Mouse (Mus musculus) activated CD4-positive, CD25-positive, alpha-beta regulatory T cell, adult 4 months (primary cell): ENCODE data around the gene Plcg2. TPM values are rescaled to one million over a fixed set of nuclear protein-coding genes. Genes with fewer than 3 reads are reported as not detected.

ENCODE experiments used
- ATAC-seq: one replicate; pipeline ENCODE4 v1.8.0; 2017
- polyA plus RNA-seq, 2 experiments: library from polyadenylated mRNA; unstranded; fragments of 100-300 nt; shearing (Covaris generic); gene quantifications; one replicate each; pipeline ENCODE4 v1.2.1; 2017

Gene Plcg2
- polyA plus RNA-seq, 2 experiments from 2014 or later: 1.1 TPM; not detected in 1

GRCm38 (mm10) chr8:117639631-117640030 is 141.5 kb downstream of the Plcg2 start:
- no peak for ATAC-seq

- ATAC-seq: no peak
These were observed 147.4 kb downstream of the Plcg2 start for GRCm38 (mm10) chr8:117645486-117645885.

GRCm38 (mm10) chr8:117646020-117646419 is 147.9 kb downstream of the Plcg2 start:
- no peak for ATAC-seq

- no peak for ATAC-seq
These were observed 148.3 kb downstream of the Plcg2 start for GRCm38 (mm10) chr8:117646440-117646839.

GRCm38 (mm10) chr8:117652318-117652717 is 154.2 kb downstream of the Plcg2 start:
- ATAC-seq: no peak

- no peak for ATAC-seq
These were observed 160.9 kb downstream of the Plcg2 start for GRCm38 (mm10) chr8:117658990-117659389.

GRCm38 (mm10) chr8:117660358-117661031 is 162.4 kb downstream of the Plcg2 start:
- no peak for ATAC-seq

- ATAC-seq: no peak
These were observed 169.4 kb downstream of the Plcg2 start for GRCm38 (mm10) chr8:117667349-117668124.

GRCm38 (mm10) chr8:117670461-117670860 is 172.4 kb downstream of the Plcg2 start:
- no peak for ATAC-seq

GRCm38 (mm10) chr8:117672558-117672957 is 174.5 kb downstream of the Plcg2 start:
- ATAC-seq: no peak

GRCm38 (mm10) chr8:117673430-117673830 is 175.3 kb downstream of the Plcg2 start, which contains the start of gene Sdr42e1:
Gene Sdr42e1, minus strand, starts transcription at chr8:117673689.
- ATAC-seq: peak; percentile 86

- no peak for ATAC-seq
These were observed 177.1 kb downstream of the Plcg2 start for GRCm38 (mm10) chr8:117675171-117675570.

- ATAC-seq: no peak
These were observed 178.4 kb downstream of the Plcg2 start for GRCm38 (mm10) chr8:117676460-117676859.

- ATAC-seq: no peak
These were observed 178.9 kb downstream of the Plcg2 start for GRCm38 (mm10) chr8:117677011-117677410.

- no peak for ATAC-seq
These were observed 180.6 kb downstream of the Plcg2 start for GRCm38 (mm10) chr8:117678650-117679049.

- ATAC-seq: no peak
These were observed 185.9 kb downstream of the Plcg2 start for GRCm38 (mm10) chr8:117683925-117684472.

- ATAC-seq: no peak
These were observed 186.4 kb downstream of the Plcg2 start for GRCm38 (mm10) chr8:117684504-117684903.

Other genes with a start within 250 kb of the Plcg2 start
- gene Cmip, start 241.2 kb upstream of the Plcg2 start, polyA plus RNA-seq: 10 to 100 TPM; 24.3 to 32.6 TPM
- gene Sdr42e1, start 175.4 kb downstream of the Plcg2 start, polyA plus RNA-seq: 1 to 10 TPM in 1 of 2 experiments, under 1 TPM in 1; 0.93 to 1.1 TPM
- gene Hsd17b2, start 203.6 kb downstream of the Plcg2 start, polyA plus RNA-seq: not detected